ENCODE assay signal across 8 mouse cellular contexts in genomic region chr4:132356170-132356569, GRCm38 (mm10). TPM values are rescaled to one million over a fixed set of nuclear protein-coding genes. Genes with fewer than 3 reads are reported as not detected.
DNase-seq lines count a peak whose midpoint lies in the region; ATAC-seq lines count a peak whose summit lies in the region.

No protein-coding gene starts in this region.

- peak; percentile 34 to 44 for DNase-seq in left cerebral cortex, adult 18-20 months (ENCODE audit: low spot score in 2 of 2)
- no peak for DNase-seq in left cerebral cortex, postnatal 14 days (ENCODE audit: low spot score in 2 of 2)
- DNase-seq in T-cell, adult 2 months (ENCODE audit: low spot score), result peak; percentile 32
- peak; percentile 92 for DNase-seq in liver
- DNase-seq in spleen, postnatal 4 days (ENCODE audit: low spot score in 2 of 2), result peak; percentile 81 to 86
- DNase-seq in left cerebral cortex, adult 8-10 months (ENCODE audit: low spot score in 2 of 2), result no peak

- no peak for ATAC-seq in midbrain, embryonic 16.5 days

- peaks cover 69% of the 10 kb centered on the region for H3K36me3 ChIP-seq in erythroblast, embryonic 14.5 days (ENCODE audit: control insufficient read depth)
- no peaks in the 10 kb centered on the region for H3K36me3 ChIP-seq in midbrain, embryonic 16.5 days (ENCODE audit: control insufficient read depth, insufficient read depth, low read length)

- no peak overlapping the region for H3K27ac ChIP-seq in midbrain, embryonic 16.5 days (ENCODE audit: low read length)

- 39% methylated on average over 12 of the region's 12 CpGs for WGBS in midbrain, embryonic 16.5 days

- intact Hi-C loops in left cerebral cortex, postnatal 14 days (cut with DNase I), result no loop called here

- no peak overlapping the region for H3K4me2 ChIP-seq in midbrain, embryonic 16.5 days (ENCODE audit: low read length)

- no peaks in the 10 kb centered on the region for H3K9me3 ChIP-seq in erythroblast, embryonic 14.5 days (ENCODE audit: control insufficient read depth, low read length)
- H3K9me3 ChIP-seq in midbrain, embryonic 16.5 days (replicated peaks; ENCODE audit: control insufficient read depth, low read length, poor library complexity, severe bottlenecking), result no peaks in the 10 kb centered on the region

- no peaks in the 10 kb centered on the region for H3K27me3 ChIP-seq in erythroblast, embryonic 14.5 days (ENCODE audit: control insufficient read depth)
- H3K27me3 ChIP-seq in midbrain, embryonic 16.5 days (ENCODE audit: control insufficient read depth, insufficient read depth, low read depth, low read length), result no peaks in the 10 kb centered on the region

- H3K4me1 ChIP-seq in erythroblast, embryonic 14.5 days (ENCODE audit: control insufficient read depth), result peaks cover 56% of the 10 kb centered on the region
- peaks cover 13% of the 10 kb centered on the region for H3K4me1 ChIP-seq in midbrain, embryonic 16.5 days (ENCODE audit: control insufficient read depth, insufficient read depth, low read length)

- H3K9ac ChIP-seq in midbrain, embryonic 16.5 days (ENCODE audit: low read depth, low read length), result no peak overlapping the region

- H3K4me3 ChIP-seq in erythroblast, embryonic 14.5 days (replicated peaks), result peak overlapping the region; percentile 47
- no peak overlapping the region for H3K4me3 ChIP-seq in midbrain, embryonic 16.5 days (ENCODE audit: low read depth, low read length)

RNA-seq across cellular contexts. Expression of gene Rcc1, which starts 2.8 kb away (rescaled TPM):
- total RNA-seq in left cerebral cortex, adult 18-20 months (2021), result 10 to 100 TPM; 11.6 to 13.2 TPM
- total RNA-seq in left cerebral cortex, postnatal 14 days (2021), result 10 to 100 TPM; 13.8 to 14.0 TPM
- 4.3 and 4.4 TPM in 2 replicates for polyA plus RNA-seq in erythroblast, embryonic 14.5 days (2012)
- 29.8 and 30.8 TPM in 2 replicates for polyA plus RNA-seq in midbrain, embryonic 16.5 days (2015; fragmentation: Nextera tagmentation; extraction: Ambion mirVana)
- 10 to 100 TPM; 12.0 to 15.5 (median 14.2) TPM for total RNA-seq in left cerebral cortex, adult 8-10 months (2022)

RNA-seq across cellular contexts. Expression of gene Trnau1ap, which starts 26.8 kb away (rescaled TPM):
- 10 to 100 TPM; 24.3 to 26.2 TPM for total RNA-seq in left cerebral cortex, adult 18-20 months (2021)
- 10 to 100 TPM; 20.1 to 22.1 TPM for total RNA-seq in left cerebral cortex, postnatal 14 days (2021)
- 1.7 and 2.4 TPM in 2 replicates for polyA plus RNA-seq in erythroblast, embryonic 14.5 days (2012)
- 76.3 and 76.6 TPM in 2 replicates for polyA plus RNA-seq in midbrain, embryonic 16.5 days (2015; fragmentation: Nextera tagmentation; extraction: Ambion mirVana)
- total RNA-seq in left cerebral cortex, adult 8-10 months (2022), result 10 to 100 TPM; 20.6 to 30.6 (median 29.0) TPM

RNA-seq across cellular contexts. Expression of gene Rab42, which starts 53.0 kb away (rescaled TPM):
- 1 to 10 TPM; 1.9 to 2.7 TPM for total RNA-seq in left cerebral cortex, adult 18-20 months (2021)
- total RNA-seq in left cerebral cortex, postnatal 14 days (2021), result 1 to 10 TPM in 1 of 2 experiments, under 1 TPM in 1; 0.61 to 1.3 TPM
- polyA plus RNA-seq in erythroblast, embryonic 14.5 days (2012), result 0.05 TPM in 1 of 2 replicates, not detected in the other
- polyA plus RNA-seq in midbrain, embryonic 16.5 days (2015; fragmentation: Nextera tagmentation; extraction: Ambion mirVana), result 2.1 and 2.9 TPM in 2 replicates
- total RNA-seq in left cerebral cortex, adult 8-10 months (2022), result 1 to 10 TPM; 1.5 to 3.3 (median 2.3) TPM

Comparison
In these comparisons a context has a peak if more than half of its experiments do, and no peak if none do; other contexts are left out.
1. DNase-seq: peak in left cerebral cortex, adult 18-20 months (2 of 2), T-cell, adult 2 months (single experiment), liver (single experiment) and spleen, postnatal 4 days (2 of 2); none in left cerebral cortex, postnatal 14 days (0 of 2) and left cerebral cortex, adult 8-10 months (0 of 2).